Mouse (Mus musculus) ovary, adult 18-20 months (tissue): ENCODE measurements around the gene Ftl1.
A peak's percentile ranks its signal among the peaks of the same experiment; 100 is the strongest.

ENCODE experiments used
- DNase-seq: peaks from one replicate; pipeline ENCODE4 v3.0.0; 2022; ENCODE audit warnings: low spot score, mixed read lengths

Ftl1 gene

GRCm38 (mm10) chr7:45413113-45413863 lies 46.4 kb downstream of the Ftl1 start, which contains the start of gene Ntf5:
TSS of gene Ntf5 (plus strand) at chr7:45413695.
- peak; percentile 63 for DNase-seq

- no peak for DNase-seq
These were observed 47.3 kb downstream of the Ftl1 start for GRCm38 (mm10) chr7:45412421-45412820.

- no peak for DNase-seq
These were observed 50.1 kb downstream of the Ftl1 start for GRCm38 (mm10) chr7:45409497-45410163.

GRCm38 (mm10) chr7:45408949-45409348 lies 50.7 kb downstream of the Ftl1 start:
- no peak for DNase-seq

GRCm38 (mm10) chr7:45408351-45408750 lies 51.3 kb downstream of the Ftl1 start:
- no peak for DNase-seq
